Mouse (Mus musculus) limb, embryonic 15.5 days (tissue): ENCODE measurements at regions not wholly inside any gene's neighbourhood (a gene's known extent, or its start where the extent isn't known, plus 50 kb on each side); places are given as distances from the start of the nearest gene placed in this dataset.

Source experiments
- ATAC-seq: fragments of 200-750 bp; cut with Nextera tagmentation; 2 replicates; pipeline ENCODE4 v1.8.0; 2017; ENCODE audit warnings: low read depth, moderate TSS enrichment; ENCODE audit not compliant: insufficient number of reproducible peaks, low FRiP score, low TSS enrichment
- H3K27ac ChIP-seq: fragments of 300-500 bp; sonication (generic); 2 replicates; pipeline ENCODE4 v1.5.1; 2015; ENCODE audit warnings: moderate library complexity, mild to moderate bottlenecking, inconsistent platforms
- H3K27me3 ChIP-seq: fragments of 300-500 bp; sonication (generic); 2 replicates; pipeline ENCODE4 v1.6.1; 2015; ENCODE audit warnings: inconsistent platforms
- H3K36me3 ChIP-seq: fragments of 300-500 bp; sonication (generic); 2 replicates; pipeline ENCODE4 v1.6.1; 2015; ENCODE audit warnings: inconsistent platforms
- H3K4me1 ChIP-seq: fragments of 300-500 bp; sonication (generic); 2 replicates; pipeline ENCODE4 v1.6.1; 2015; ENCODE audit warnings: inconsistent platforms
- H3K4me2 ChIP-seq: fragments of 300-500 bp; sonication (generic); 2 replicates; pipeline ENCODE4 v1.6.1; 2015; ENCODE audit warnings: mild to moderate bottlenecking, inconsistent platforms
- H3K4me3 ChIP-seq: fragments of 300-500 bp; sonication (generic); 2 replicates; pipeline ENCODE4 v1.5.1; 2015; ENCODE audit warnings: mild to moderate bottlenecking, inconsistent platforms
- H3K9ac ChIP-seq: fragments of 300-500 bp; sonication (generic); 2 replicates; pipeline ENCODE4 v1.6.1; 2015; ENCODE audit warnings: inconsistent platforms
- H3K9me3 ChIP-seq: fragments of 300-500 bp; sonication (generic); 2 replicates; pipeline ENCODE4 v1.6.1; 2016; ENCODE audit warnings: inconsistent platforms
- WGBS: fragments of 180-500 bp; shearing (Covaris S2); methylation state at CpG from one replicate; pipeline ENCODE4 v1.1.7; 2015; 5-methylcytosine and 5-hydroxymethylcytosine counted together

DNA sequence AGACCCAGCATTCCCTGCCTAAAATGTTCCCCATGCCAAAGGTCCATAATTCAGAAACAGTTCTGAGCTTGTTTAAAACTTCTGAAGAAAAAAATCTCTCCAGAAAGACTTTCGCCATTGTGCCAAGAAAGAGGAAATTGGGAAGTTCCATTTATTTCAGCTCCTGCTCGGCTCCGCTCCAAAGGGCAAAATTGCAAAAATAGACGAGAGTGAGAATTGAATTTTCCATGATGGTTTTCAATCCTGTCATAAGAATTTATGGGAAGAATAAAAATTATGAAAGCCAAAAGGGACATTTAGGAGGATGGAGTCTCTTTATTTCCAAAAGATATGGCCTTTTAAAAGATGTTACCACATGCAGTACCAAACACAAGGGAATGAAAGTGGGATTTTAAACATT lies 222.5 kb upstream of the Jmjd1c start:
- H3K4me1 ChIP-seq, result no peaks in the 10 kb centered on the region
- H3K4me2 ChIP-seq, result no peak overlapping the region
- no peak for ATAC-seq
- WGBS, result 55% methylated on average over 4 of the region's 4 CpGs
- no peak overlapping the region for H3K9ac ChIP-seq
- H3K4me3 ChIP-seq, result no peak overlapping the region
- H3K9me3 ChIP-seq, result no peaks in the 10 kb centered on the region
- H3K36me3 ChIP-seq, result no peaks in the 10 kb centered on the region
- H3K27me3 ChIP-seq, result no peaks in the 10 kb centered on the region
- H3K27ac ChIP-seq, result no peak overlapping the region

- Histone ChIP-seq H3K9me3 (no peaks in the 10 kb centered on the region), H3K4me1 (0 out of 2 replicates have a peak, but pooled peaks cover 5% of the 10 kb centered on the region), H3K4me2 (no peak overlapping the region), H3K27me3 (no peaks in the 10 kb centered on the region), H3K27ac (no peak overlapping the region), H3K4me3 (no peak overlapping the region), H3K36me3 (no peaks in the 10 kb centered on the region), H3K9ac (no peak overlapping the region)
- ATAC-seq, result no peak
- 48% methylated on average over 8 of the region's 8 CpGs for WGBS
Observed at GRCm38 (mm10) chr10:66879071-66879470, 216.9 kb upstream of the Jmjd1c start.

DNA sequence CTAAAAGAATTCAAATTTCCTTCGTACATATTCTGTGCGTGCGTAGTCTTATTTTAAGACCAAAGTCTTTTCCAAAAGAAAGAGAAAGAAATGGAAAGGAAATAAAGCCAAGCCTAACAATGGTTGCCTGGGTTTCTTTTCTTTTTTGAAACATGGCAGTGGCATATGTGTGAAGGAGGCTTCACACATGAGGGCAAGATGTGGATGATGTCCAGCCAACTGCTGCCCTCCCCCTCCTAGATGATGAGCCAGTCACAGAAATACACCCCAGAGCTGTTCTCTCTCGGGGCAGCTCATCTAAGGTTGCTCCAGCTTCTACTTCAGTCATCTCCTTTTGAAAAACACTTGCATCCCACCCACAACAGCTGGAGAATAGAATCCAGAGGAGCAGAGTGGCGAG lies 213.1 kb upstream of the Jmjd1c start:
- WGBS, result 84% methylated on average over 5 of the region's 5 CpGs
- H3K27ac ChIP-seq, result no peak overlapping the region
- no peak for ATAC-seq
- H3K9ac ChIP-seq, result no peak overlapping the region
- H3K27me3 ChIP-seq, result no peaks in the 10 kb centered on the region
- no peaks in the 10 kb centered on the region for H3K9me3 ChIP-seq
- H3K4me3 ChIP-seq, result no peak overlapping the region
- 0 out of 2 replicates have a peak, but pooled peaks cover 5% of the 10 kb centered on the region for H3K4me1 ChIP-seq
- H3K4me2 ChIP-seq, result no peak overlapping the region
- H3K36me3 ChIP-seq, result no peaks in the 10 kb centered on the region

- Histone ChIP-seq H3K4me2 (no peak overlapping the region), H3K4me1 (no peaks in the 10 kb centered on the region; the same call in 1 of the 2 replicates), H3K4me3 (no peak overlapping the region), H3K36me3 (no peaks in the 10 kb centered on the region), H3K27ac (no peak overlapping the region), H3K9me3 (no peaks in the 10 kb centered on the region), H3K27me3 (no peaks in the 10 kb centered on the region), H3K9ac (no peak overlapping the region)
- ATAC-seq, result no peak
- WGBS, result 71% methylated on average over 5 of the region's 5 CpGs
Observed at GRCm38 (mm10) chr10:66885575-66885974, 210.3 kb upstream of the Jmjd1c start.

- H3K27ac ChIP-seq, result peak overlapping the region; percentile 67; the same call in 1 of the 2 replicates
- no peak overlapping the region for H3K4me3 ChIP-seq
- H3K36me3 ChIP-seq, result no peaks in the 10 kb centered on the region
- no peaks in the 10 kb centered on the region for H3K9me3 ChIP-seq
- H3K9ac ChIP-seq, result no peak overlapping the region
- H3K4me1 ChIP-seq, result no peaks in the 10 kb centered on the region; the same call in 1 of the 2 replicates
- 48% methylated on average over 12 of the region's 12 CpGs for whole genome bisulfite sequencing
- ATAC-seq, result no peak
- no peak overlapping the region for H3K4me2 ChIP-seq
- no peaks in the 10 kb centered on the region for H3K27me3 ChIP-seq
Observed at GRCm38 (mm10) chr10:66889786-66890555, 206.0 kb upstream of the Jmjd1c start.

GRCm38 (mm10) chr10:66891811-66892210 lies 204.1 kb upstream of the Jmjd1c start:
- Histone ChIP-seq H3K4me2 (no peak overlapping the region), H3K27me3 (no peaks in the 10 kb centered on the region), H3K9ac (no peak overlapping the region), H3K4me1 (no peaks in the 10 kb centered on the region; the same call in 1 of the 2 replicates), H3K4me3 (no peak overlapping the region), H3K9me3 (no peaks in the 10 kb centered on the region), H3K36me3 (no peaks in the 10 kb centered on the region), H3K27ac (no peak overlapping the region)
- 78% methylated on average over 1 of the region's 1 CpGs for WGBS
- no peak for ATAC-seq

GRCm38 (mm10) chr10:66893836-66894235 lies 202.1 kb upstream of the Jmjd1c start:
- H3K27ac ChIP-seq, result no peak overlapping the region
- H3K36me3 ChIP-seq, result no peaks in the 10 kb centered on the region
- no peak overlapping the region for H3K9ac ChIP-seq
- no peak for ATAC-seq
- no peaks in the 10 kb centered on the region for H3K27me3 ChIP-seq
- WGBS, result 91% methylated on average over 14 of the region's 14 CpGs
- H3K4me1 ChIP-seq, result peaks cover 4% of the 10 kb centered on the region
- H3K4me3 ChIP-seq, result no peak overlapping the region
- no peaks in the 10 kb centered on the region for H3K9me3 ChIP-seq
- no peak overlapping the region for H3K4me2 ChIP-seq

GRCm38 (mm10) chr10:66896698-66897622 lies 199.0 kb upstream of the Jmjd1c start:
- 32% methylated on average over 11 of the region's 11 CpGs for WGBS
- no peak overlapping the region for H3K27ac ChIP-seq
- H3K9ac ChIP-seq, result no peak overlapping the region
- H3K4me2 ChIP-seq, result no peak overlapping the region
- no peak overlapping the region for H3K4me3 ChIP-seq
- ATAC-seq, result no peak
- no peaks in the 10 kb centered on the region for H3K9me3 ChIP-seq
- no peaks in the 10 kb centered on the region for H3K36me3 ChIP-seq
- H3K27me3 ChIP-seq, result no peaks in the 10 kb centered on the region
- peaks cover 12% of the 10 kb centered on the region for H3K4me1 ChIP-seq

- Histone ChIP-seq H3K4me2 (no peak overlapping the region), H3K36me3 (no peaks in the 10 kb centered on the region), H3K4me1 (peaks cover 12% of the 10 kb centered on the region), H3K9me3 (no peaks in the 10 kb centered on the region), H3K27ac (no peak overlapping the region), H3K27me3 (no peaks in the 10 kb centered on the region), H3K4me3 (no peak overlapping the region), H3K9ac (no peak overlapping the region)
- no peak for ATAC-seq
- 91% methylated on average over 5 of the region's 5 CpGs for WGBS
Observed at GRCm38 (mm10) chr10:66899724-66900123, 196.2 kb upstream of the Jmjd1c start.

GRCm38 (mm10) chr10:66900781-66901180 lies 195.1 kb upstream of the Jmjd1c start:
- no peaks in the 10 kb centered on the region for H3K9me3 ChIP-seq
- 0 out of 2 replicates have a peak overlapping the region, but pooled peaks have one; percentile 2 for H3K4me2 ChIP-seq
- H3K27ac ChIP-seq, result no peak overlapping the region
- no peaks in the 10 kb centered on the region for H3K27me3 ChIP-seq
- H3K4me1 ChIP-seq, result peaks cover 12% of the 10 kb centered on the region
- no peak overlapping the region for H3K9ac ChIP-seq
- H3K4me3 ChIP-seq, result no peak overlapping the region
- no peak for ATAC-seq
- WGBS, result 36% methylated on average over 10 of the region's 10 CpGs
- H3K36me3 ChIP-seq, result no peaks in the 10 kb centered on the region

- H3K27ac ChIP-seq, result no peak overlapping the region
- H3K4me1 ChIP-seq, result peaks cover 12% of the 10 kb centered on the region
- H3K36me3 ChIP-seq, result no peaks in the 10 kb centered on the region
- no peaks in the 10 kb centered on the region for H3K9me3 ChIP-seq
- H3K4me3 ChIP-seq, result peak overlapping the region; percentile 8; the same call in 1 of the 2 replicates
- ATAC-seq, result no peak
- H3K4me2 ChIP-seq, result peak overlapping the region; percentile 32
- no peak overlapping the region for H3K9ac ChIP-seq
- no peaks in the 10 kb centered on the region for H3K27me3 ChIP-seq
- 8% methylated on average over 9 of the region's 9 CpGs for WGBS
Observed at GRCm38 (mm10) chr10:66901873-66902272, 194.1 kb upstream of the Jmjd1c start.
